Mouse (Mus musculus): ENCODE results near the gene Gm11042.

DNA sequence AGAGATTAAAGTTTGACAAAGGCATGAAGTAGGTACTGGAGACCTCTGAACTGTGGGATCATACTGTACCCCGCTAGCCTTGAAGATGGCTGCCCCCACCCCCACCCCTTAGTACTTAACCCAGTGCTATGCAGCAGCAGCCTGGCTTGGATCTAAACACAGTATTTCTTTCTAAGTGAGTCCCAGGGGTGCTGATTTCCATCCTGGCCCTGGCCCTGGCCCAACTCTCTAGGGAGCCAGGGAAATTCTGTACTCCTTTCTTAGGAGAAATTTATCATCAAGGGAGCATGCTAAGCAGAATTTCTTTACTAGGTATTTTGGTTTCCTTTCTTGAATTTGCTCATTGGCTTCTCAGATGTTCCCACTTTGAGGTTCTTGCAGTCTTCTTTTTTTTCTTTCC is 33.3 kb downstream of the Gm11042 start:
- TF ChIP-seq CTCF (IDR thresholded peaks at IDR 0.05; ENCODE audit: low read depth) (no peak), EP300 (IDR thresholded peaks at IDR 0.05; ENCODE audit: low read depth) (no peak)
